Mouse (Mus musculus) cerebellum, adult 2 months (tissue): ENCODE measurements around the gene Ndel1. TPM values are rescaled to one million over a fixed set of nuclear protein-coding genes. Genes with fewer than 3 reads are reported as not detected.
A peak's percentile ranks its signal among the peaks of the same experiment; 100 is the strongest.

Experiments
- DNase-seq, 2 experiments: peaks; one replicate each; pipeline ENCODE4 v3.0.0; 2021
- H3K27ac ChIP-seq: fragments of 200-500 bp; 2 replicates; pipeline ENCODE4 v1.5.1; 2012; ENCODE audit warnings: low read length, control low read depth, inconsistent platforms; ENCODE audit not compliant: insufficient read depth
- H3K27me3 ChIP-seq: fragments of 200-500 bp; 2 replicates; pipeline ENCODE4 v1.6.1; 2012; ENCODE audit warnings: inconsistent platforms, mild to moderate bottlenecking, low read length, moderate library complexity; ENCODE audit not compliant: control insufficient read depth, insufficient read depth
- H3K4me1 ChIP-seq: fragments of 200-500 bp; 2 replicates; pipeline ENCODE4 v1.6.1; 2011; ENCODE audit warnings: low read length; ENCODE audit not compliant: control insufficient read depth, insufficient read depth
- H3K4me3 ChIP-seq: fragments of 200-500 bp; replicated peaks from 2 replicates; pipeline ENCODE3; 2011; ENCODE audit warnings: mild to moderate bottlenecking, low read depth, low read length, control low read depth; ENCODE audit not compliant: insufficient read depth
- CTCF ChIP-seq: fragments of 200-500 bp; IDR thresholded peaks from 2 replicates; pipeline ENCODE4 v1.5.1; 2011; ENCODE audit warnings: low read depth, mild to moderate bottlenecking, control low read depth, low read length, moderate library complexity, borderline replicate concordance; ENCODE audit not compliant: insufficient read depth
- POLR2A ChIP-seq: fragments of 200-500 bp; IDR thresholded peaks from 2 replicates; pipeline ENCODE4 v1.6.1; 2011; ENCODE audit warnings: low read length, control low read depth, borderline replicate concordance; ENCODE audit not compliant: insufficient read depth
- WGBS: fragments of 180-500 bp; shearing (Covaris S2); methylation state at CpG from one replicate; pipeline ENCODE4 v1.1.7; 2018; 5-methylcytosine and 5-hydroxymethylcytosine counted together
- polyA plus RNA-seq: library from polyadenylated mRNA; depleted of rRNA; stranded (reverse); fragments of >200 nt; gene quantifications from 2 replicates; pipeline ENCODE4 v1.2.3, GENCODE M21; 2012

Gene Ndel1
- polyA plus RNA-seq, 1 experiment, result 103 TPM

- peak; percentile 68 to 87 for DNase-seq
- TF ChIP-seq CTCF, result peak; percentile 97
- no peak for TF ChIP-seq POLR2A
- Histone ChIP-seq H3K27me3 (no peaks in the 10 kb centered on the region), H3K4me3 (no peak overlapping the region), H3K27ac (no peak overlapping the region), H3K4me1 (peaks cover 10% of the 10 kb centered on the region)
- WGBS, result 32% methylated on average over 6 of the region's 6 CpGs
These were observed 63.9 kb downstream of the Ndel1 start for GRCm38 (mm10) chr11:68807787-68808186.

- no peak overlapping the region for H3K4me3 ChIP-seq
- no peaks in the 10 kb centered on the region for H3K27me3 ChIP-seq
- no peak overlapping the region for H3K27ac ChIP-seq
- peaks cover 10% of the 10 kb centered on the region for H3K4me1 ChIP-seq
- TF ChIP-seq CTCF (peak; percentile 58; the same call in 1 of the 2 replicates), POLR2A (no peak)
- 38% methylated on average over 4 of the region's 4 CpGs for WGBS
- DNase-seq, result peak; percentile 45 to 56
These were observed 66.5 kb downstream of the Ndel1 start for GRCm38 (mm10) chr11:68805148-68805547.

GRCm38 (mm10) chr11:68798258-68798657, 73.4 kb downstream of the Ndel1 start:
- no peaks in the 10 kb centered on the region for H3K27me3 ChIP-seq
- no peak overlapping the region for H3K4me3 ChIP-seq
- no peaks in the 10 kb centered on the region for H3K4me1 ChIP-seq
- no peak overlapping the region for H3K27ac ChIP-seq
- WGBS, result 94% methylated on average over 10 of the region's 10 CpGs
- no peak for DNase-seq
- TF ChIP-seq POLR2A, result no peak
- TF ChIP-seq CTCF, result no peak

- Histone ChIP-seq H3K27ac (no peak overlapping the region), H3K4me3 (no peak overlapping the region), H3K27me3 (no peaks in the 10 kb centered on the region), H3K4me1 (peaks cover 6% of the 10 kb centered on the region; the same call in 1 of the 2 replicates)
- no peak for TF ChIP-seq CTCF
- no peak for TF ChIP-seq POLR2A
- WGBS, result 88% methylated on average over 9 of the region's 9 CpGs
- DNase-seq, result no peak
These were observed 79.9 kb downstream of the Ndel1 start for GRCm38 (mm10) chr11:68791794-68792193.

GRCm38 (mm10) chr11:68790720-68791119, 80.9 kb downstream of the Ndel1 start:
- no peak for DNase-seq
- no peak for TF ChIP-seq POLR2A
- TF ChIP-seq CTCF, result no peak
- Histone ChIP-seq H3K27me3 (no peaks in the 10 kb centered on the region), H3K27ac (no peak overlapping the region), H3K4me1 (peaks cover 7% of the 10 kb centered on the region; the same call in 1 of the 2 replicates), H3K4me3 (no peak overlapping the region)
- 89% methylated on average over 10 of the region's 10 CpGs for WGBS

- H3K4me3 ChIP-seq, result no peak overlapping the region
- H3K27ac ChIP-seq, result no peak overlapping the region
- peak; percentile 56 to 70 for DNase-seq
- no peak for TF ChIP-seq CTCF
- no peak for TF ChIP-seq POLR2A
- 30% methylated on average over 9 of the region's 9 CpGs for WGBS
- no peaks in the 10 kb centered on the region for H3K27me3 ChIP-seq
- peaks cover 7% of the 10 kb centered on the region; the same call in 1 of the 2 replicates for H3K4me1 ChIP-seq
These were observed 84.4 kb downstream of the Ndel1 start for GRCm38 (mm10) chr11:68787222-68787621.

- no peak overlapping the region for H3K27ac ChIP-seq
- no peak for DNase-seq
- TF ChIP-seq CTCF, result no peak
- no peak for TF ChIP-seq POLR2A
- H3K27me3 ChIP-seq, result no peaks in the 10 kb centered on the region
- peaks cover 7% of the 10 kb centered on the region; the same call in 1 of the 2 replicates for H3K4me1 ChIP-seq
- 70% methylated on average over 8 of the region's 8 CpGs for WGBS
- no peak overlapping the region for H3K4me3 ChIP-seq
These were observed 85.8 kb downstream of the Ndel1 start for GRCm38 (mm10) chr11:68785813-68786212.

- H3K27ac ChIP-seq, result no peak overlapping the region
- H3K27me3 ChIP-seq, result no peaks in the 10 kb centered on the region
- no peak overlapping the region for H3K4me3 ChIP-seq
- WGBS, result 85% methylated on average over 9 of the region's 9 CpGs
- TF ChIP-seq CTCF (no peak), POLR2A (no peak)
- DNase-seq, result no peak
- H3K4me1 ChIP-seq, result peaks cover 29% of the 10 kb centered on the region
These were observed 89.3 kb downstream of the Ndel1 start for GRCm38 (mm10) chr11:68782336-68782735.

- H3K27me3 ChIP-seq, result no peaks in the 10 kb centered on the region
- DNase-seq, result no peak
- 65% methylated on average over 14 of the region's 14 CpGs for WGBS
- no peak overlapping the region for H3K4me3 ChIP-seq
- TF ChIP-seq CTCF, result no peak
- TF ChIP-seq POLR2A, result no peak
- H3K27ac ChIP-seq, result 0 out of 2 replicates have a peak overlapping the region, but pooled peaks have one; percentile 3
- peaks cover 27% of the 10 kb centered on the region for H3K4me1 ChIP-seq
These were observed 91.1 kb downstream of the Ndel1 start for GRCm38 (mm10) chr11:68780466-68781114.
